ENCODE assay signal across 12 mouse cellular contexts in genomic region chr7:130568783-130569436, GRCm38 (mm10). TPM values are rescaled to one million over a fixed set of nuclear protein-coding genes. Genes with fewer than 3 reads are reported as not detected.
DNase-seq lines count a peak whose midpoint lies in the region; ATAC-seq and TF ChIP-seq lines count a peak whose summit lies in the region.
"Had no signal": no experiment of that assay in that cellular context is flagged by ENCODE, and none has a peak within 500 bp of the region (broad histone marks: within the 10 kb centered on the region; RNA-seq: fewer than 3 reads in every experiment).

No protein-coding gene starts in this region.

- no peak overlapping the region for H3K4me2 ChIP-seq in heart, postnatal 0 days (ENCODE audit: low read depth, low read length)
- no peak overlapping the region for H3K4me2 ChIP-seq in liver, embryonic 13.5 days

- no peak for TF ChIP-seq EP300 in heart, postnatal 0 days (IDR thresholded peaks at IDR 0.05; ENCODE audit: low read depth)

- no peaks in the 10 kb centered on the region for H3K9me3 ChIP-seq in heart, postnatal 0 days (replicated peaks; ENCODE audit: control insufficient read depth, low read length)
- H3K9me3 ChIP-seq in liver, embryonic 13.5 days (replicated peaks) = no peaks in the 10 kb centered on the region
- no peaks in the 10 kb centered on the region for H3K9me3 ChIP-seq in hindbrain, embryonic 10.5 days
- H3K9me3 ChIP-seq: embryonic facial prominence, embryonic 10.5 days had no signal

- no peak for TF ChIP-seq CTCF in heart, postnatal 0 days (IDR thresholded peaks at IDR 0.05; ENCODE audit: low read depth)

- no peaks in the 10 kb centered on the region for H3K36me3 ChIP-seq in heart, postnatal 0 days (replicated peaks; ENCODE audit: control insufficient read depth, insufficient read depth, low read length)
- H3K36me3 ChIP-seq in liver, embryonic 13.5 days = no peaks in the 10 kb centered on the region
- H3K36me3 ChIP-seq in hindbrain, embryonic 10.5 days = no peaks in the 10 kb centered on the region
- H3K36me3 ChIP-seq: embryonic facial prominence, embryonic 10.5 days had no signal

- peak; percentile 82 for DNase-seq in adrenal gland, adult 2 months
- DNase-seq in adrenal gland, postnatal 10 days = peak; percentile 52
- DNase-seq in heart, postnatal 0 days (ENCODE audit: low spot score) = peak; percentile 42
- no peak for DNase-seq in liver, embryonic 13.5 days
- no peak for DNase-seq in thymus, postnatal 10 days (ENCODE audit: low spot score in 2 of 2)
- no peak for DNase-seq in right cerebral cortex, postnatal 4 days
- DNase-seq in hindbrain, embryonic 10.5 days (ENCODE audit: low spot score) = no peak
- DNase-seq: cerebellum, adult 2 months; spleen, adult 18-20 months; thymus, adult 18-20 months had no signal

- no peak overlapping the region for H3K4me3 ChIP-seq in heart, postnatal 0 days (ENCODE audit: low read depth, low read length)
- no peak overlapping the region for H3K4me3 ChIP-seq in liver, embryonic 13.5 days (replicated peaks)
- H3K4me3 ChIP-seq in hindbrain, embryonic 10.5 days = no peak overlapping the region
- H3K4me3 ChIP-seq: embryonic facial prominence, embryonic 10.5 days had no signal

- peak; percentile 65 for ATAC-seq in heart, postnatal 0 days (ENCODE audit: insufficient read depth, low read depth)
- peak; percentile 58 for ATAC-seq in liver, embryonic 13.5 days (ENCODE audit: low read depth)
- no peak for ATAC-seq in CD4-positive, CD25-positive, alpha-beta regulatory T cell, adult 4 months

- no peaks in the 10 kb centered on the region for H3K27me3 ChIP-seq in heart, postnatal 0 days (ENCODE audit: control insufficient read depth, insufficient read depth, low read length)
- no peaks in the 10 kb centered on the region for H3K27me3 ChIP-seq in liver, embryonic 13.5 days
- H3K27me3 ChIP-seq in hindbrain, embryonic 10.5 days (ENCODE audit: insufficient read depth, poor library complexity, severe bottlenecking) = no peaks in the 10 kb centered on the region

- 27% methylated on average over 9 of the region's 9 CpGs for WGBS in heart, postnatal 0 days
- 60% methylated on average over 9 of the region's 9 CpGs for WGBS in liver, embryonic 13.5 days (ENCODE audit: insufficient replicate concordance)
- WGBS in hindbrain, embryonic 10.5 days = 78% methylated on average over 9 of the region's 9 CpGs

- H3K9ac ChIP-seq in heart, postnatal 0 days (replicated peaks; ENCODE audit: low read depth, low read length) = no peak overlapping the region; the same call in 1 of the 2 replicates
- no peak overlapping the region for H3K9ac ChIP-seq in liver, embryonic 13.5 days

- H3K27ac ChIP-seq in heart, postnatal 0 days (ENCODE audit: low read depth) = peak overlapping the region; percentile 83
- H3K27ac ChIP-seq in liver, embryonic 13.5 days = no peak overlapping the region
- H3K27ac ChIP-seq in hindbrain, embryonic 10.5 days = no peak overlapping the region
- H3K27ac ChIP-seq: embryonic facial prominence, embryonic 10.5 days had no signal

- peaks cover 10% of the 10 kb centered on the region for H3K4me1 ChIP-seq in heart, postnatal 0 days (ENCODE audit: control insufficient read depth, insufficient read depth)
- peaks cover 10% of the 10 kb centered on the region for H3K4me1 ChIP-seq in liver, embryonic 13.5 days (replicated peaks)
- peaks cover 17% of the 10 kb centered on the region for H3K4me1 ChIP-seq in hindbrain, embryonic 10.5 days (replicated peaks)

RNA-seq across cellular contexts. Expression of gene Nsmce4a, which starts 4.0 kb away (rescaled TPM):
- 10 to 100 TPM; 54.1 to 68.9 TPM for total RNA-seq in adrenal gland, adult 2 months (2021)
- polyA plus RNA-seq in adrenal gland, adult 2 months (2012; rRNA removed) = 50.4 and 73.4 TPM in 2 replicates
- total RNA-seq in adrenal gland, postnatal 10 days (2021) = 10 to 100 TPM; 60.1 to 72.7 TPM
- 56.9 and 72.7 TPM in 2 replicates for total RNA-seq in heart, postnatal 0 days (2014; rRNA removed; ENCODE audit: low replicate concordance)
- 96.9 and 107 TPM in 2 replicates for polyA plus RNA-seq in heart, postnatal 0 days (2015; fragmentation: Nextera tagmentation; extraction: Ambion mirVana)
- 115 and 120 TPM in 2 replicates for polyA plus RNA-seq in liver, embryonic 13.5 days (2015; fragmentation: Nextera tagmentation; extraction: Ambion mirVana)
- polyA plus RNA-seq in CD4-positive, CD25-positive, alpha-beta regulatory T cell, adult 4 months (2017; shearing (Covaris generic)) = 10 to 100 TPM in 1 of 2 experiments, 1 to 10 TPM in 1; 8.2 to 13.3 TPM
- 183 and 186 TPM in 2 replicates for polyA plus RNA-seq in hindbrain, embryonic 10.5 days (2016; fragmentation: Nextera tagmentation; extraction: Ambion mirVana)

RNA-seq across cellular contexts. Expression of gene Tacc2, which starts 8.3 kb away (rescaled TPM):
- 10 to 100 TPM; 36.2 to 44.4 TPM for total RNA-seq in adrenal gland, adult 2 months (2021)
- 37.0 and 43.0 TPM in 2 replicates for polyA plus RNA-seq in adrenal gland, adult 2 months (2012; rRNA removed)
- total RNA-seq in adrenal gland, postnatal 10 days (2021) = 10 to 100 TPM; 27.5 to 58.4 TPM
- 64.7 and 83.8 TPM in 2 replicates for total RNA-seq in heart, postnatal 0 days (2014; rRNA removed; ENCODE audit: low replicate concordance)
- 33.7 and 39.0 TPM in 2 replicates for polyA plus RNA-seq in heart, postnatal 0 days (2015; fragmentation: Nextera tagmentation; extraction: Ambion mirVana)
- 2.3 and 3.0 TPM in 2 replicates for polyA plus RNA-seq in liver, embryonic 13.5 days (2015; fragmentation: Nextera tagmentation; extraction: Ambion mirVana)
- polyA plus RNA-seq in CD4-positive, CD25-positive, alpha-beta regulatory T cell, adult 4 months (2017; shearing (Covaris generic)) = 1 to 10 TPM; 6.8 to 7.1 TPM
- 44.8 and 50.8 TPM in 2 replicates for polyA plus RNA-seq in hindbrain, embryonic 10.5 days (2016; fragmentation: Nextera tagmentation; extraction: Ambion mirVana)

RNA-seq across cellular contexts. Expression of gene Ate1, which starts 48.7 kb away (rescaled TPM):
- 10 to 100 TPM; 38.8 to 40.9 TPM for total RNA-seq in adrenal gland, adult 2 months (2021)
- polyA plus RNA-seq in adrenal gland, adult 2 months (2012; rRNA removed) = 3.5 and 4.5 TPM in 2 replicates
- total RNA-seq in adrenal gland, postnatal 10 days (2021) = 10 to 100 TPM; 32.6 to 35.1 TPM
- total RNA-seq in heart, postnatal 0 days (2014; rRNA removed; ENCODE audit: low replicate concordance) = 31.0 and 32.4 TPM in 2 replicates
- 65.1 and 66.3 TPM in 2 replicates for polyA plus RNA-seq in heart, postnatal 0 days (2015; fragmentation: Nextera tagmentation; extraction: Ambion mirVana)
- polyA plus RNA-seq in liver, embryonic 13.5 days (2015; fragmentation: Nextera tagmentation; extraction: Ambion mirVana) = 28.2 and 35.1 TPM in 2 replicates
- polyA plus RNA-seq in CD4-positive, CD25-positive, alpha-beta regulatory T cell, adult 4 months (2017; shearing (Covaris generic)) = 10 to 100 TPM; 35.8 to 41.8 TPM
- 58.0 and 62.5 TPM in 2 replicates for polyA plus RNA-seq in hindbrain, embryonic 10.5 days (2016; fragmentation: Nextera tagmentation; extraction: Ambion mirVana)

Comparison
In these comparisons a context has a peak if more than half of its experiments do, and no peak if none do; other contexts are left out.
1. DNase-seq: peak in adrenal gland, adult 2 months (single experiment), adrenal gland, postnatal 10 days (single experiment) and heart, postnatal 0 days (single experiment); none in liver, embryonic 13.5 days (single experiment), thymus, postnatal 10 days (0 of 2), right cerebral cortex, postnatal 4 days (single experiment) and hindbrain, embryonic 10.5 days (single experiment).